Mouse (Mus musculus): ENCODE measurements around the gene Yjefn3. TPM values are rescaled to one million over a fixed set of nuclear protein-coding genes. Genes with fewer than 3 reads are reported as not detected.

Yjefn3 gene
- polyA plus RNA-seq, 1 experiment: not detected

GRCm38 (mm10) chr8:69912478-69913074 is 10.1 kb upstream of the Yjefn3 start:
- Histone ChIP-seq H3K4me1 (ENCODE audit: control insufficient read depth, insufficient read depth, low read length) (no peaks in the 10 kb centered on the region), H3K4me3 (ENCODE audit: insufficient read depth, low read length) (no peak overlapping the region), H3K27ac (ENCODE audit: insufficient read depth, low read depth, low read length) (no peak overlapping the region)
- no peak for TF ChIP-seq CTCF (IDR thresholded peaks at IDR 0.05; ENCODE audit: low read depth, low read length)
- no peak for TF ChIP-seq POLR2A (IDR thresholded peaks at IDR 0.05; ENCODE audit: borderline replicate concordance, low read depth, low read length)

GRCm38 (mm10) chr8:69911917-69912316 is 9.4 kb upstream of the Yjefn3 start:
- TF ChIP-seq CTCF (IDR thresholded peaks at IDR 0.05; ENCODE audit: low read depth, low read length) (no peak), POLR2A (IDR thresholded peaks at IDR 0.05; ENCODE audit: borderline replicate concordance, low read depth, low read length) (no peak)
- Histone ChIP-seq H3K4me3 (ENCODE audit: insufficient read depth, low read length) (no peak overlapping the region), H3K4me1 (ENCODE audit: control insufficient read depth, insufficient read depth, low read length) (0 out of 2 replicates have a peak, but pooled peaks cover 3% of the 10 kb centered on the region), H3K27ac (ENCODE audit: insufficient read depth, low read depth, low read length) (no peak overlapping the region)

- TF ChIP-seq CTCF (IDR thresholded peaks at IDR 0.05; ENCODE audit: low read depth, low read length) (no peak), POLR2A (IDR thresholded peaks at IDR 0.05; ENCODE audit: borderline replicate concordance, low read depth, low read length) (no peak)
- no peak overlapping the region for H3K4me3 ChIP-seq (ENCODE audit: insufficient read depth, low read length)
- no peak overlapping the region for H3K27ac ChIP-seq (ENCODE audit: insufficient read depth, low read depth, low read length)
- peaks cover 13% of the 10 kb centered on the region for H3K4me1 ChIP-seq (ENCODE audit: control insufficient read depth, insufficient read depth, low read length)
Observed at GRCm38 (mm10) chr8:69907106-69907505, 4.6 kb upstream of the Yjefn3 start.

GRCm38 (mm10) chr8:69906260-69906659 is 3.7 kb upstream of the Yjefn3 start:
- no peak overlapping the region for H3K27ac ChIP-seq (ENCODE audit: insufficient read depth, low read depth, low read length)
- no peak overlapping the region for H3K4me3 ChIP-seq (ENCODE audit: insufficient read depth, low read length)
- peaks cover 13% of the 10 kb centered on the region for H3K4me1 ChIP-seq (ENCODE audit: control insufficient read depth, insufficient read depth, low read length)
- TF ChIP-seq CTCF (IDR thresholded peaks at IDR 0.05; ENCODE audit: low read depth, low read length): no peak
- no peak for TF ChIP-seq POLR2A (IDR thresholded peaks at IDR 0.05; ENCODE audit: borderline replicate concordance, low read depth, low read length)

GRCm38 (mm10) chr8:69904096-69904495 is 1.6 kb upstream of the Yjefn3 start:
- TF ChIP-seq POLR2A (IDR thresholded peaks at IDR 0.05; ENCODE audit: borderline replicate concordance, low read depth, low read length): no peak
- no peak overlapping the region for H3K27ac ChIP-seq (ENCODE audit: insufficient read depth, low read depth, low read length)
- no peak overlapping the region for H3K4me3 ChIP-seq (ENCODE audit: insufficient read depth, low read length)
- H3K4me1 ChIP-seq (ENCODE audit: control insufficient read depth, insufficient read depth, low read length): peaks cover 19% of the 10 kb centered on the region

GRCm38 (mm10) chr8:69903063-69903542 is 591 bp upstream of the Yjefn3 start:
- Histone ChIP-seq H3K27ac (ENCODE audit: insufficient read depth, low read depth, low read length) (peak overlapping the region; percentile 91), H3K4me1 (ENCODE audit: control insufficient read depth, insufficient read depth, low read length) (peaks cover 19% of the 10 kb centered on the region), H3K4me3 (ENCODE audit: insufficient read depth, low read length) (peak overlapping the region; percentile 85)
- TF ChIP-seq CTCF (IDR thresholded peaks at IDR 0.05; ENCODE audit: low read depth, low read length) (no peak), POLR2A (IDR thresholded peaks at IDR 0.05; ENCODE audit: borderline replicate concordance, low read depth, low read length) (no peak)

GRCm38 (mm10) chr8:69901484-69902162 is 889 bp downstream of the Yjefn3 start:
- Histone ChIP-seq H3K4me1 (ENCODE audit: control insufficient read depth, insufficient read depth, low read length) (peaks cover 19% of the 10 kb centered on the region), H3K4me3 (ENCODE audit: insufficient read depth, low read length) (peak overlapping the region; percentile 85), H3K27ac (ENCODE audit: insufficient read depth, low read depth, low read length) (peak overlapping the region; percentile 91)
- TF ChIP-seq POLR2A (IDR thresholded peaks at IDR 0.05; ENCODE audit: borderline replicate concordance, low read depth, low read length): peak; percentile 52; the same call in 1 of the 2 replicates
- TF ChIP-seq CTCF (IDR thresholded peaks at IDR 0.05; ENCODE audit: low read depth, low read length): no peak

GRCm38 (mm10) chr8:69900895-69901451 is 1.5 kb downstream of the Yjefn3 start:
- H3K4me3 ChIP-seq (ENCODE audit: insufficient read depth, low read length): peak overlapping the region; percentile 85
- peaks cover 23% of the 10 kb centered on the region for H3K4me1 ChIP-seq (ENCODE audit: control insufficient read depth, insufficient read depth, low read length)
- H3K27ac ChIP-seq (ENCODE audit: insufficient read depth, low read depth, low read length): peak overlapping the region; percentile 77
- TF ChIP-seq CTCF (IDR thresholded peaks at IDR 0.05; ENCODE audit: low read depth, low read length) (no peak), POLR2A (IDR thresholded peaks at IDR 0.05; ENCODE audit: borderline replicate concordance, low read depth, low read length) (no peak)

- Histone ChIP-seq H3K4me3 (ENCODE audit: insufficient read depth, low read length) (no peak overlapping the region), H3K4me1 (ENCODE audit: control insufficient read depth, insufficient read depth, low read length) (peaks cover 23% of the 10 kb centered on the region), H3K27ac (ENCODE audit: insufficient read depth, low read depth, low read length) (no peak overlapping the region)
- TF ChIP-seq CTCF (IDR thresholded peaks at IDR 0.05; ENCODE audit: low read depth, low read length) (no peak), POLR2A (IDR thresholded peaks at IDR 0.05; ENCODE audit: borderline replicate concordance, low read depth, low read length) (no peak)
Observed at GRCm38 (mm10) chr8:69899876-69900275, 2.6 kb downstream of the Yjefn3 start.

- Histone ChIP-seq H3K4me1 (ENCODE audit: control insufficient read depth, insufficient read depth, low read length) (peaks cover 17% of the 10 kb centered on the region), H3K4me3 (ENCODE audit: insufficient read depth, low read length) (no peak overlapping the region)
- TF ChIP-seq CTCF (IDR thresholded peaks at IDR 0.05; ENCODE audit: low read depth, low read length) (no peak), POLR2A (IDR thresholded peaks at IDR 0.05; ENCODE audit: borderline replicate concordance, low read depth, low read length) (no peak)
Observed at GRCm38 (mm10) chr8:69897857-69898256, 4.7 kb downstream of the Yjefn3 start.

More at GRCm38 (mm10) chr8:69897857-69898256, 4.7 kb downstream of the Yjefn3 start:
- no peak overlapping the region for H3K27ac ChIP-seq (ENCODE audit: insufficient read depth, low read depth, low read length)
